Mouse (Mus musculus) gastrocnemius, adult 2 months (tissue): ENCODE measurements around the gene Prr5l. TPM values are rescaled to one million over a fixed set of nuclear protein-coding genes. Genes with fewer than 3 reads are reported as not detected.

ENCODE experiments used
- DNase-seq: peaks from one replicate; pipeline ENCODE4 v3.0.0; 2022
- H3K27ac ChIP-seq: fragments of 200-600 bp; 2 replicates; pipeline ENCODE4 v1.8.1; 2022; ENCODE audit warnings: mild to moderate bottlenecking
- H3K4me3 ChIP-seq: fragments of 200-600 bp; 2 replicates; pipeline ENCODE4 v1.8.1; 2022; ENCODE audit warnings: mild to moderate bottlenecking, moderate library complexity
- CTCF ChIP-seq: fragments of 200-600 bp; IDR thresholded peaks from 2 replicates; pipeline ENCODE4 v1.8.1; 2022; ENCODE audit warnings: antibody characterized with exemption, mild to moderate bottlenecking, moderate library complexity
- intact Hi-C: fragments of 180-260 bp; cut with DNase I; formaldehyde crosslinking; loops from one replicate; pipeline ENCODE4 v1.15.1; 2025
- total RNA-seq, 2 experiments: library from RNA; stranded (reverse); gene quantifications; 2 replicates each; pipeline ENCODE4 v1.2.3; 2021

The Prr5l gene
- total RNA-seq, 2 experiments from 2014 or later = 0.53 TPM; not detected in 1

GRCm38 (mm10) chr2:101813581-101814271, 69.1 kb downstream of the Prr5l start:
- no peak for TF ChIP-seq CTCF
- intact Hi-C loops = no loop called here
- peak overlapping the region; percentile 44 for H3K27ac ChIP-seq
- peak overlapping the region; percentile 23 for H3K4me3 ChIP-seq
- no peak for DNase-seq

DNA sequence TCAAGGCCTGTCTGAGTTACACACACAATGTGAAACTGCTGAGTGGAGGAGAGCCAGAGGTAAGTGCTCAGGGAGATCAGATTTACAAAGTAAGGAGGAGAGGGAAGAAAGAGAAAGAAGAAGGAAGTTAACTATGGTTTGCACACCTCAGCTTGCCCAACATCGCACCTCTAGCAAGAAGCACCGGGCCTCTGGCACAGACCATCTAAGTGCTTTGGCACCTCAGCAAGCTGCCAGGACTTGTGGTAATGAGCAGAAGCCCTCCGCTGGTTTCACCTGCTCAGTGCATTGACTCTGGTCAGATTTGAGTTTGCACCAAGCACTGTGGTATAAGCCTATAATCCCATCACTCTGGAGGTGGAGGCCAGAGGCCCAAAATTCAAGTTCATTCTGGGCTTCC, 70.9 kb downstream of the Prr5l start:
- TF ChIP-seq CTCF = no peak
- Histone ChIP-seq H3K27ac (no peak overlapping the region), H3K4me3 (no peak overlapping the region)
- intact Hi-C loops = no loop called here
- DNase-seq = no peak

GRCm38 (mm10) chr2:101810774-101811173, 72.1 kb downstream of the Prr5l start:
- no peak for TF ChIP-seq CTCF
- no peak overlapping the region for H3K27ac ChIP-seq
- H3K4me3 ChIP-seq = no peak overlapping the region
- no peak for DNase-seq
- intact Hi-C loops = no loop called here

GRCm38 (mm10) chr2:101809640-101810305, 73.1 kb downstream of the Prr5l start:
- TF ChIP-seq CTCF = no peak
- no peak overlapping the region for H3K27ac ChIP-seq
- DNase-seq = no peak
- H3K4me3 ChIP-seq = no peak overlapping the region
- intact Hi-C loops = loop anchor here (2.0 kb wide), 1 partner anchor 25 kb away; no protein-coding TSS in a partner anchor

DNA sequence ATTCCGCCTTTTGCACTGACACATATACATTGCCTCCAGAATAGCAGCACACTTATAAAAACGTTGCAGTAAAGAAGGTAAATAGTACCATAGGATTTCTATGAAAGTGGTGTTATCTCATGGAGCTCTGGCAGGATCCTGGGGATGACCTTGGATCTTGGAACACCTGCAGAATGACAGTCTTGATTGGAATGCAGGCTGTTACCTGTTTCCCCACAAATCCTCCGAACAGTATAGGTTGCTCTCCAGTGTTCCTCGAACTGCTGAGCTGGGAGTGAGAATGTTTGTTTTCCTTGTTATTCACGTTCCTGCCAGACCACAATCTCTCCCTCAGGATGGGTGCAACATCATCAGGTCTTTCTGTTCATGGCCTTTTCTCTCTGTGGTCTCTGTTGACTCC, 75.1 kb downstream of the Prr5l start:
- no peak for DNase-seq
- H3K4me3 ChIP-seq = no peak overlapping the region
- no peak for TF ChIP-seq CTCF
- no peak overlapping the region for H3K27ac ChIP-seq
- intact Hi-C loops = loop anchor here (2.0 kb wide), 1 partner anchor 27 kb away; no protein-coding TSS in a partner anchor

- H3K27ac ChIP-seq = no peak overlapping the region
- TF ChIP-seq CTCF = no peak
- intact Hi-C loops = no loop called here
- no peak for DNase-seq
- H3K4me3 ChIP-seq = no peak overlapping the region
Measured at GRCm38 (mm10) chr2:101802240-101802639, 80.6 kb downstream of the Prr5l start.

DNA sequence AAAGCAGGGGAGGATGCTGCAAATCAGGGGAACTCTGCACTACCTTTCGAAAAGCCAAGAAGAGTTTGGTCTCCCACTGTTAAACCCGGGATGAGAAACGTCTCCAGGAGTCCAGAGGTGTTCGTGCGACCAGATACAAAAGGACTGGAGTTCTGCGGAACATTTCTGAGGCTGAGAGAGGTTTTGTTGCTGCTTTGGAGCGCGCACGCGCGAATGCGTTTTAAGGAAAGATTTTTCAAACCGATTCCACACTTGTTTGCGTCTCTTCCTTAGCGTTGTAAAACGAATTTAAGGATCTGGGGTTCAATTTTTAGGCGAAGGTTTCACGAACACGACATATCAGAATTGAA, 85.0 kb downstream of the Prr5l start:
- TF ChIP-seq CTCF = no peak
- Histone ChIP-seq H3K27ac (peak overlapping the region; percentile 62), H3K4me3 (peak overlapping the region; percentile 79)
- intact Hi-C loops = no loop called here
- no peak for DNase-seq

GRCm38 (mm10) chr2:101797166-101797900, 85.5 kb downstream of the Prr5l start:
- intact Hi-C loops = no loop called here
- peak overlapping the region; percentile 62 for H3K27ac ChIP-seq
- peak overlapping the region; percentile 79 for H3K4me3 ChIP-seq
- DNase-seq = peak; percentile 39
- TF ChIP-seq CTCF = no peak

GRCm38 (mm10) chr2:101796287-101797115, 86.3 kb downstream of the Prr5l start:
- TF ChIP-seq CTCF = peak; percentile 89; the same call in 1 of the 2 replicates
- peak overlapping the region; percentile 66 for H3K27ac ChIP-seq
- peak; percentile 87 for DNase-seq
- intact Hi-C loops = no loop called here
- H3K4me3 ChIP-seq = peak overlapping the region; percentile 79

- TF ChIP-seq CTCF = no peak
Measured at GRCm38 (mm10) chr2:101792130-101792529, 90.7 kb downstream of the Prr5l start.

DNA sequence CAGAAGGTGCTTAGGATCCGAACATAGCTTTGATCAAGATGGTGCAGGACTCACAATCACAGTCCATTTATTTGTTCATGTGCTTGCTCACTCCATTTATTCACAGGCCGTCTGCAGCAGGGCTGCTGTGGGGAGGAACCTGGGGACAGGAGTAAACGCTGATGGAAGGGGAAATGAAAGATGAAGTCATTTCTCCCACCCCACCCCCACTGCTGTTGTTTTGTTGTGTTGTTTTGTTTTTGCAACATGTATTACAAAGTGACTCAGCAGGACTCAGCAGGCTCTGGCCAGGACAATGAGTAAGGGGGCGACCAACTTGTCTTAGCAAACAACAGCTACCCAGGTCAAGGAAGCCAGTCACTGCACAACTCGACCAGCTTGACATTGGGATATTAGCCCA, 99.6 kb downstream of the Prr5l start:
- Histone ChIP-seq H3K27ac (no peak overlapping the region), H3K4me3 (no peak overlapping the region)
- TF ChIP-seq CTCF = no peak
- DNase-seq = no peak
- intact Hi-C loops = no loop called here

More at GRCm38 (mm10) chr2:101792130-101792529, 90.7 kb downstream of the Prr5l start:
- DNase-seq = no peak
- Histone ChIP-seq H3K4me3 (no peak overlapping the region), H3K27ac (no peak overlapping the region)
- intact Hi-C loops = no loop called here

DNA sequence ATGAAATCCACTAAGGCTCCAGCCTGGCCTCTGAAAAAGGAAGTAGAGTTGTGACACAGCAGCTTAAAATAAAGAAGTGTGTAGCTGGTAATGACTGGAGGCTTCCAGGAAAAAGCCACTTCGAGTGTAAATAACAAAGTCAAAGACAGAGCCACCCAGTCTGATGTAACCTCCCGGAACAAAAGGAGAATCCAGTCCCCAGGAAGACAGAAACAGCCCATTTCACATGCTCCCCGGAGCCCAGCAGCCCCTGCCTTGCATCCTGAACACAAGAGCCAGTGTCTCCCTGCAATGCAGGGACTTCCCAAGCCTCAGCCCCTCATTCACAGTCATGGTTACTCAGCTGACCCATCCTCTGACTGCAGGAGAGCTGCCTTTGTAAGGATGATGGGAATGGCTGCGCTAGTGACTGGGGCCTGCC, 101.5 kb downstream of the Prr5l start:
- no peak overlapping the region for H3K27ac ChIP-seq
- no peak for TF ChIP-seq CTCF
- no peak overlapping the region for H3K4me3 ChIP-seq
- intact Hi-C loops = no loop called here
- DNase-seq = no peak

GRCm38 (mm10) chr2:101778080-101778479, 104.7 kb downstream of the Prr5l start:
- Histone ChIP-seq H3K4me3 (no peak overlapping the region), H3K27ac (no peak overlapping the region)
- intact Hi-C loops = no loop called here
- DNase-seq = no peak
- TF ChIP-seq CTCF = no peak
